Mouse (Mus musculus): ENCODE results near the gene Pnma1.

DNA sequence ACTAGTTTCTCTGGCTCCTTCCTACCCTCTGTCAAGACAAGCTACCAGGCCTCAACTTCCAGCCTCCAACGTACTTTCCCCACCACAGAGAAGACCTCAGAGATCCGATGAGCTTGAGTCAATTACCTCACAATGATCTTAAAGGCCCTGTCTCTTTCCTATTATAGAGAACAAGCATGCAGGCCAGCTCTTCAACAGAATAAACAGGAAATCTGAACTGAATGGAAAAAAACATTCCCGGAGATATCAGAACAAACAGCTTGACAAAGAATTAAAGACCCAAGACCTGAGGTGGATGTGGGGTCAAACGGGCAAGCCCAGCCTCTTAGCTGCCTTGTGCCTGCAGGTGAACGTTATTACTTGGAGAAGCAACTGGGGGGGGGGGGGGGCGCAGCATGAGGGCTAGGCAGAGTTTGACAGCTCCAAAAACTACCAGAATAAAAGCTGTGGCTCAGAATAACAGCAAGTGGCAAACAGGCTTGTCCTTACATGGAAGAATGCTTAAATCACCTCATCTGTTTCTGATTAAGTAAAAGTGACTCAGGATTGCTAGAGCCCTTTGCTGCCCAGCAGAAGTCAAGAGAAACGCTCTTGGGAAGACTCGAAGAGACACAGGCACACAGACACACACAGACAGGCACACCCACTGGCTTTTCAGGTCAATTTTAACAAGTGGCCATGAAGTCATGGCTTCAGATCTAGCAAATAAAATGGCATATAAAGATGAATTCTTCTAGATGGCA, 17.5 kb upstream of the Pnma1 start:
- TF ChIP-seq CTCF (IDR thresholded peaks at IDR 0.05; ENCODE audit: control insufficient read depth, insufficient read depth, low read length) (no peak), POLR2A (IDR thresholded peaks at IDR 0.05; ENCODE audit: borderline replicate concordance, control insufficient read depth, low read depth, low read length) (no peak)
